Mouse (Mus musculus): ENCODE measurements around the gene Sh2d3c.

GRCm38 (mm10) chr2:32687562-32687961 lies 33.3 kb upstream of the Sh2d3c start:
- no peak for TF ChIP-seq GATA1 (IDR thresholded peaks at IDR 0.05; ENCODE audit: low read length)
- no peak for TF ChIP-seq TAL1 (IDR thresholded peaks at IDR 0.05; ENCODE audit: low read length)
